Mouse (Mus musculus) megakaryocyte-erythroid progenitor cell, adult 5-6 weeks (primary cell): ENCODE measurements around the gene Bgn. TPM values are rescaled to one million over a fixed set of nuclear protein-coding genes. Genes with fewer than 3 reads are reported as not detected.

Experiments used
- total RNA-seq, 2 experiments: library from RNA; stranded (forward) in 1 of 2; stranded (reverse) in 1 of 2; fragments of 200-1000, 215-1000 nt in 1 of 2; fragments of >200 nt in 1 of 2; fragmentation: Nextera tagmentation in 1 of 2; gene quantifications; 2 replicates each; pipeline ENCODE4 v1.2.3; 2014 to 2017

Bgn gene
- total RNA-seq, 2 experiments from 2014 or later, result 2.4 TPM; not detected in 1

Other genes with a start within 250 kb of the Bgn start
- gene Xlr4c, start 240.5 kb upstream of the Bgn start, total RNA-seq (2014; fragmentation: Nextera tagmentation), result 5.5 and 10.5 TPM in 2 replicates
- gene Xlr4c, start 240.5 kb upstream of the Bgn start, total RNA-seq (2017), result 24.6 and 34.2 TPM in 2 replicates
- gene Xlr3c, start 218.2 kb upstream of the Bgn start, total RNA-seq (2014; fragmentation: Nextera tagmentation), result not detected in 2 replicates
- gene Xlr3c, start 218.2 kb upstream of the Bgn start, total RNA-seq (2017), result 0.69 TPM in 1 of 2 replicates, not detected in the other
- not detected in 2 replicates for gene Xlr5a, start 190.6 kb upstream of the Bgn start, total RNA-seq (2014; fragmentation: Nextera tagmentation)
- not detected in 2 replicates for gene Xlr5a, start 190.6 kb upstream of the Bgn start, total RNA-seq (2017)
- not detected in 2 replicates for gene Xlr5c, start 190.6 kb upstream of the Bgn start, total RNA-seq (2014; fragmentation: Nextera tagmentation)
- not detected in 2 replicates for gene Xlr5c, start 190.6 kb upstream of the Bgn start, total RNA-seq (2017)
- not detected in 2 replicates for gene Gm45015, start 146.8 kb upstream of the Bgn start, total RNA-seq (2014; fragmentation: Nextera tagmentation)
- gene Gm45015, start 146.8 kb upstream of the Bgn start, total RNA-seq (2017), result not detected in 2 replicates
- gene Zfp275, start 141.0 kb upstream of the Bgn start, total RNA-seq (2014; fragmentation: Nextera tagmentation), result 3.1 and 6.7 TPM in 2 replicates
- gene Zfp275, start 141.0 kb upstream of the Bgn start, total RNA-seq (2017), result 1.8 and 2.5 TPM in 2 replicates
- gene Gm18336, start 84.9 kb upstream of the Bgn start, total RNA-seq (2014; fragmentation: Nextera tagmentation), result not detected in 2 replicates
- not detected in 2 replicates for gene Gm18336, start 84.9 kb upstream of the Bgn start, total RNA-seq (2017)
- gene Zfp92, start 72.5 kb upstream of the Bgn start, total RNA-seq (2014; fragmentation: Nextera tagmentation), result 0.04 TPM in 1 of 2 replicates, not detected in the other
- gene Zfp92, start 72.5 kb upstream of the Bgn start, total RNA-seq (2017), result not detected in 2 replicates
- gene Trex2, start 48.3 kb upstream of the Bgn start, total RNA-seq (2014; fragmentation: Nextera tagmentation), result not detected in 2 replicates
- gene Trex2, start 48.3 kb upstream of the Bgn start, total RNA-seq (2017), result not detected in 2 replicates
- gene Haus7, start 24.6 kb upstream of the Bgn start, total RNA-seq (2014; fragmentation: Nextera tagmentation), result 37.5 and 56.0 TPM in 2 replicates
- 81.1 and 85.6 TPM in 2 replicates for gene Haus7, start 24.6 kb upstream of the Bgn start, total RNA-seq (2017)
- not detected in 2 replicates for gene Atp2b3, start 19.5 kb downstream of the Bgn start, total RNA-seq (2014; fragmentation: Nextera tagmentation)
- not detected in 2 replicates for gene Atp2b3, start 19.5 kb downstream of the Bgn start, total RNA-seq (2017)
- 1.5 TPM in 1 of 2 replicates, not detected in the other for gene Dusp9, start 155.8 kb downstream of the Bgn start, total RNA-seq (2014; fragmentation: Nextera tagmentation)
- 0.38 and 0.61 TPM in 2 replicates for gene Dusp9, start 155.8 kb downstream of the Bgn start, total RNA-seq (2017)
- 2.7 TPM in 1 of 2 replicates, not detected in the other for gene Pnck, start 176.5 kb downstream of the Bgn start, total RNA-seq (2014; fragmentation: Nextera tagmentation)
- not detected in 2 replicates for gene Pnck, start 176.5 kb downstream of the Bgn start, total RNA-seq (2017)
- gene Slc6a8, start 189.5 kb downstream of the Bgn start, total RNA-seq (2014; fragmentation: Nextera tagmentation), result 2.0 TPM in 1 of 2 replicates, not detected in the other
- gene Slc6a8, start 189.5 kb downstream of the Bgn start, total RNA-seq (2017), result 0.34 TPM in 1 of 2 replicates, not detected in the other
- 117 and 129 TPM in 2 replicates for gene Bcap31, start 232.6 kb downstream of the Bgn start, total RNA-seq (2014; fragmentation: Nextera tagmentation)
- gene Bcap31, start 232.6 kb downstream of the Bgn start, total RNA-seq (2017), result 177 and 215 TPM in 2 replicates
- 8.9 and 12.1 TPM in 2 replicates for gene Abcd1, start 233.0 kb downstream of the Bgn start, total RNA-seq (2014; fragmentation: Nextera tagmentation)
- 3.5 and 6.4 TPM in 2 replicates for gene Abcd1, start 233.0 kb downstream of the Bgn start, total RNA-seq (2017)